Comparison of ENCODE assay signal across 18 mouse cellular contexts in genomic region chr2:162082391-162082790, GRCm38 (mm10).
A peak's percentile ranks its signal among the peaks of the same experiment; 100 is the strongest.
DNase-seq lines count a peak whose midpoint lies in the region; ATAC-seq and TF ChIP-seq lines count a peak whose summit lies in the region.
"Had no signal": no experiment of that assay in that cellular context is flagged by ENCODE, and none has a peak within 500 bp of the region (broad histone marks: within the 10 kb centered on the region; RNA-seq: fewer than 3 reads in every experiment).

No protein-coding gene starts in this region.

- intact Hi-C loops in left cerebral cortex, postnatal 14 days (cut with DNase I) = no loop called here

- WGBS in thymus, adult 2 months = 90% methylated on average over 3 of the region's 3 CpGs

- no peaks in the 10 kb centered on the region for H3K36me3 ChIP-seq in thymus, adult 2 months (ENCODE audit: control insufficient read depth, insufficient read depth, low read length)
- H3K36me3 ChIP-seq: embryonic facial prominence, embryonic 13.5 days; hindbrain, embryonic 13.5 days; kidney, embryonic 15.5 days; limb, embryonic 12.5 days had no signal

- H3K4me1 ChIP-seq in thymus, adult 2 months (replicated peaks; ENCODE audit: control insufficient read depth, insufficient read depth, low read length) = no peaks in the 10 kb centered on the region
- H3K4me1 ChIP-seq: kidney, embryonic 15.5 days had no signal

- TF ChIP-seq CTCF in thymus, adult 2 months (IDR thresholded peaks at IDR 0.05; ENCODE audit: borderline replicate concordance, control insufficient read depth, extremely low read depth, insufficient read depth, low read length, poor library complexity) = no peak

- H3K27ac ChIP-seq in thymus, adult 2 months (ENCODE audit: control insufficient read depth, insufficient read depth, low read length) = no peak overlapping the region
- H3K27ac ChIP-seq: embryonic facial prominence, embryonic 13.5 days; hindbrain, embryonic 13.5 days; kidney, embryonic 15.5 days; limb, embryonic 12.5 days; liver, embryonic 14.5 days had no signal

- peak; percentile 89 for ATAC-seq in frontal cortex, adult (ENCODE audit: low TSS enrichment)

- no peaks in the 10 kb centered on the region for H3K27me3 ChIP-seq in thymus, adult 2 months (ENCODE audit: control insufficient read depth, insufficient read depth, low read length)
- H3K27me3 ChIP-seq: embryonic facial prominence, embryonic 13.5 days; hindbrain, embryonic 13.5 days; kidney, embryonic 15.5 days; limb, embryonic 12.5 days had no signal

- no peak overlapping the region for H3K4me3 ChIP-seq in thymus, adult 2 months (ENCODE audit: control insufficient read depth, insufficient read depth, low read length)
- H3K4me3 ChIP-seq: embryonic facial prominence, embryonic 13.5 days; hindbrain, embryonic 13.5 days; kidney, embryonic 15.5 days; limb, embryonic 12.5 days had no signal

- DNase-seq in layer of hippocampus, adult 11-12 months (ENCODE audit: low spot score) = peak; percentile 11
- DNase-seq in layer of hippocampus, adult 9-10 months (ENCODE audit: low spot score) = no peak
- DNase-seq in left cerebral cortex, postnatal 14 days (ENCODE audit: low spot score in 2 of 2) = peak; percentile 59 to 73
- DNase-seq in right cerebral cortex, postnatal 36 days (ENCODE audit: low spot score in 2 of 2) = peak; percentile 49 to 73
- DNase-seq in thymus, adult 2 months = no peak
- DNase-seq in ovary, postnatal 14 days (ENCODE audit: low spot score) = no peak
- no peak for DNase-seq in heart, adult 18-20 months
- DNase-seq: adrenal gland, postnatal 36 days; B cell, adult 2 months; cerebellum, adult 9-11 months; gastrocnemius, postnatal 14 days; midbrain, embryonic 14.5 days had no signal

- no peak for TF ChIP-seq POLR2A in thymus, adult 2 months (IDR thresholded peaks at IDR 0.05; ENCODE audit: control insufficient read depth, extremely low read depth, insufficient read depth, low read length, poor library complexity)

Comparison
In these comparisons a context has a peak if more than half of its experiments do, and no peak if none do; other contexts are left out.
1. DNase-seq: peak in layer of hippocampus, adult 11-12 months (single experiment), left cerebral cortex, postnatal 14 days (2 of 2) and right cerebral cortex, postnatal 36 days (2 of 2); none in layer of hippocampus, adult 9-10 months (single experiment), thymus, adult 2 months (single experiment), ovary, postnatal 14 days (single experiment) and heart, adult 18-20 months (0 of 2).